Mouse (Mus musculus) adrenal gland, adult (tissue): ENCODE results near the gene Ube4b.
"Not testable (repeated sequence)": the region's sequence is repeated elsewhere in the genome, so short reads cannot be mapped to it uniquely, and the experiment has no call there.

ENCODE experiments used
- DNase-seq, 2 experiments: peaks; one replicate each; pipeline ENCODE4 v3.0.0; 2022 to 2023; ENCODE audit warnings: low spot score in 1 of 2; ENCODE audit not compliant: inconsistent age in 2 of 2

The Ube4b gene

GRCm38 (mm10) chr4:149426325-149427199 lies at the start of gene Ube4b:
TSS of gene Ube4b (minus strand) at chr4:149426749.
- peak; percentile 96 to 99 for DNase-seq

GRCm38 (mm10) chr4:149475096-149475495 lies 48.5 kb upstream of the Ube4b start:
- no peak for DNase-seq

DNA sequence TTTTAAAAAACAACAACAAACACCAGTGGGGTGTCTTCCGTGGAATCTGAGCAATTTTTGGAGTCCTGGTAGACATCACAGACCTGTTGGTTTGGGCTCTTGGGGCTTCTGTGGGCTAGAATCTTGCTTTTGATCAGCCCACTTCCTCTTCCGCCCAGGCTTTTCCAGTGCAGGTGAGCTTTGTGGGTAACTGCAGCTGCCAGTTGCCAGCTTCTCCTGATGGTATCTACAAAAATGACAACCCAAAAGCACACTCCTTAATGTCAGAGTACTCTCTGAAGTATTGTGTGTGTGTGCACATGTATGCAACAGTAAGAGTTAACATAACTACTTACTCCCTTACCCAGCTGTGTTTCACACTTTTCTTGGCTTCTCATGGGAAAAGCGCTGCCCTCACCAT lies 43.0 kb upstream of the Ube4b start:
- no peak for DNase-seq

DNA sequence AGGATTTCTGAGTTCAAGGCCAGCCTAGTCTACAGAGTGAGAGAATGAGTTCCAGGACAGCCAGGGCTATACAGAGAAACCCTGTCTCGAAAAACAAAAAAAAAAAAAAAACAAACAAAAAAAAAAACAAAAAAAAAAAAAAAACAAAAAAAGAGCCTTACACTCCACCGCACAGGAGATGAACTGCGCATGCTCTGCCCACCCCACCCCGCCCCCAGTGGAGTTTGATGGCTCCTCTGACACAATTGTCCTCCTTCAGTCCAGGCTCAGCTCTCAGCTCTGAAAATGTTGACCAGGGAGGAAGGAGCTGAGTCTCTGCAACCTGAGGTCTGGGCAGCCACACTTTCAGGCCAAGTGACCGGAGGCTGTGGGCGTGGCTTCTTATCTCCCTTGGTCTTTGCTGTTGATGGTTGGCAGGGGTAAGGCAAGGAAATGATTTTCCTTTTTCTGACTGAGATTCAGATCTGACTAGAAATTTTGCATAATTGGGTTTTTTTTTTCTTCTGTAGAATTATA lies 36.9 kb upstream of the Ube4b start:
- no peak for DNase-seq

GRCm38 (mm10) chr4:149462305-149462971 lies 35.9 kb upstream of the Ube4b start:
- no peak for DNase-seq

- DNase-seq = no peak
These were observed 35.2 kb upstream of the Ube4b start for GRCm38 (mm10) chr4:149461579-149462304.

DNA sequence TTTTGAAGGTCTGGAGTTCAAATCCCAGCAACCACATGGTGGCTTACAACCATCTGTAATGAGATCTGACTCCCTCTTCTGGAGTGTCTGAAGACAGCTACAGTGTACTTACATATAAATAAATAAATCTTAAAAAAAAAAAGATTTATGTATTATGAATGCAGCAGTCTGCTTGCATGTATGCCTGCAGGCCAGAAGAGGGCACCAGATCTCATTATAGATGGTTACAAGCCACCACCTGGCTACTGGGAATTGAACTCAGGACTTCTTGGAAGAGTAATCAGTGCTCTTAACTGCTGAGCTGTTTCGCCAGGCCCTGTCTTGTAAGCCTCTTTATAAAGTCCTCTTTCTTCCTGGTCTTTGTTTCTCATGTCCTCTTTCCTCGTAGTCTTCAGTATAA lies 33.9 kb upstream of the Ube4b start:
- DNase-seq = not testable (repeated sequence)

DNA sequence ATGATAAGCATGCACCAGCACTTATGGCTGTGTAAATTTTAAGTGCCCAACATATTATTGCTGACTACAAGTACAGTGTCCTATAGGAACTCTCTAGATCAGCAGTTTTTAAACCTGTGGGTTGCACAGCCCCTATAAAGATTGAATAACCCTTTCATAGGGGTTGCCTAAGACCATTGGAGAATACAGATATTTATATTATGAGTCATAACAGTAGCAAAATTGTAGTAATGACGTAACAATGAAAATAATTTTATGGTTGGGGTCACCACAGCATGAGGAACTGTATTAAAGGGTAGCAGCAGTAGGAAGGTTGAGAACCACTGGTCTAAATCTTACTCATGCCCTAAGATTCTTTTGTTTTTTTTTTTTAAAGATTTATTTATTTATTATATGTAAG lies 32.9 kb upstream of the Ube4b start:
- no peak for DNase-seq

DNA sequence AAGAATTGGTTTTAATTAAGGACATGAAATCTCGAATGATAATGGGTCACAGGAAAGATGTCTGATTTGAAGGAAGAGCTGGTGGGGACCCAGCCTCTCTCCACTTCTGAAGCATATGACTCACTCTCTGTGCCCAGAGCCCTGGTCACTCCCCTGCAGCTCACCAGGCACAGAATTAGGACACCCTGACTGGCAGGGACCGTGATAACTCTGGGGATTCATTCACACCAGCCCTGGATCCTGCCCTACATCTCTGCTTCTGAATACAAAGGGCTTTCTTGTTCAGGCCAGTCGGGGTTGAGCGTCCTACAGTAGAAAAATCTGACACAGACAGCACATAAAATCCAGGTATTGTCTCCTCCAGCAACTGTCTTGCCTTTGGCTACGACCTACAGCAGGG lies 32.0 kb upstream of the Ube4b start:
- peak in 1 of 2 experiments; percentile 57 for DNase-seq

GRCm38 (mm10) chr4:149457831-149458430 lies 31.4 kb upstream of the Ube4b start:
- peak; percentile 77 to 85 for DNase-seq

GRCm38 (mm10) chr4:149457163-149457562 lies 30.6 kb upstream of the Ube4b start:
- DNase-seq = not testable (repeated sequence)

DNA sequence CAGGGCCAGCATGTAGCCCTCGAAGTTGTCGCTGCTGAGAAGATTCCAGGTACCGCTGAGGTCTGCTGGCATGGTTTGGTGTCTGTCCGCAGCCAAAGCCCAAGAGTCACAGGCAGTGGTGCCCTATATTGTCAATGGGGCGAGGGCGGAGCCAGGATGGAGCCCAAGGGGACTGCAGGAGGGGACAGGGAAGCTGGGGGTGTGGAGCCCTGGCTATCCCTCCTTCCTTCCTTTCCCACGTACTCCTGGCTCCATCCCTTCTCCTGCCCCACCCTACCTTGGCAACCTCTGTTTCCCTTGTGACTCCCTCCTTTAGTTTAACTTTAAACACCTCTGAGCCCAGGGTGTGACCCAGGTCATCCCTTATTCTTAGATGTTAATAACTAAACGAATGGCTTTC lies 28.3 kb upstream of the Ube4b start, which contains the start of gene Rbp7:
Gene Rbp7 (minus strand): TSS at position 100 of the 400 bp plus-strand sequence.
- no peak for DNase-seq

DNA sequence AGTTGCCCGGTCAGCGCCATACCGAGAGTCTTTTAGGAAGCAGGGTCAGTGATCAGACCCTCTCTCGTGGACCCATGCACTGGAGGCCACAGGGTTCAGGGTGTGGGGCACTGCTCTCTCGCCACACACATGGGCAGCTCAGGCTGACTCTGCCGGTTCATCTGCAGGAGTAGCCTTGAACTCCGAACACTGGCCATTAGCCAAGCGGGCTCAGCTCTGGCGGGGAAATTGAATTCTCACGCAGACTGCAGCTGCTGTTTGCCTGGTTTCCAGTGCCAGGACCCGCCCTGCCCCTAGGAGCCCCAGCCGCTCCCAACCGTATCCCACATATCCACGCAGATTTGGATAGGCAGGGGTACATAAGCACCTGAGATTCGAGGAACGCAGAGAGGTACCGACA lies 27.7 kb upstream of the Ube4b start:
- peak; percentile 47 to 80 for DNase-seq

- DNase-seq = peak; percentile 43 to 76
These were observed 27.1 kb upstream of the Ube4b start for GRCm38 (mm10) chr4:149453656-149454055.

- no peak for DNase-seq
These were observed 24.1 kb upstream of the Ube4b start for GRCm38 (mm10) chr4:149450636-149451035.

DNA sequence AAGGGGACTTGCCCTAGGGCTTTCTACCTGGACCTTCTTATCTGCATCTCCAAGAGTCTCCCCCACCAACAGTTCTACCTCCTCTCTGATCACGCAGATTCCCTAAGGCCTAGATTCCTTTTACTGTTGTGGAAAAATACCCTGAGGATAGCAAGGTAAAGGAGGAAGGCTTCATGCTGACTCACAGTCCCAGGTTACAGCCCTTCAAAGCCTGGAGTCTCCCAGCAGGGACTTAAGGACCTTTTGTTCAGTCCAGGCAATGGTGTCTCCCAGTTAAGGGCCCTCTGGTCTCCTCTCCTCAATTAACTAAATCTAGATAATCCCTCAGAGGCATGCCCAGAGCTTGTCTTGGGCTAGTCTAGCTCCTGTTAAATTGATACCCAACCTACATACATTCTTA lies 19.8 kb upstream of the Ube4b start:
- no peak for DNase-seq

- peak; percentile 36 to 65 for DNase-seq
These were observed 19.3 kb upstream of the Ube4b start for GRCm38 (mm10) chr4:149445868-149446267.

DNA sequence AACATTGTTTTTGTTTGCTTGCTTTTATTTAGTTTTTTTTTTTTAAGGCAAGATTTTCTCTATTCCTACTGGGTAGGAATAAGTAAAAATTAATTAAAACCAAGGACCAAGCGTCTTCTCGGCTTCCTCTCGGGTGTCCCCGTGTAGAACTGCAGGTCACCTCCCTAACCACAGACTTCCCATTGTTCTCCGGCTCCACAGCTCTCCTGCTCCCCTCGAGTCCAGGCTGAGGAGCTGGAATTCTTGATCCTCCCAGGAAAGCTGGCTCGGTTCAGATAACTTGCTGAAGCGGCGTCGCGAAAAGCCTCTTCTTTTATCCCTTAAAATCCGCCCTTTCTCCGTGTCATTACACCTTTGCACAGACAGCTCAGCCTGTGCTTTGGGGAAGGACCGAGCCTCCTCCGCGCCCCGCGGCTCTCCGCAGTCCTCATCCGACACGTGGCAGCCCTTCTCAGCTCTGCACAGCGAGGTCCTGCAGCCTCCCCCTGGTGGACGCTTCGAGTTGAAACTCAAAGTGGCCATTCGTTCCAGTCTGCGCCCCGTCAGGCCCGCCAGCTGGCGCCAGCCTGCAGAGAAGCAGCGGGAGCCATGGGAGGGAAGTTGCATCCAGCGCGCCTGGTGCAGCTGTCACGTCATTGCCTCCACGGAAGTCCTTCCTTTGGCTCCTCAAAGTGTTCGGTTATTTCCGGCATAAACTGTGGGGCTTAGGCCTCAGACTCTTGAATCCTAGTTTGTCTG lies 18.6 kb upstream of the Ube4b start:
- DNase-seq = peak; percentile 92 to 96

DNA sequence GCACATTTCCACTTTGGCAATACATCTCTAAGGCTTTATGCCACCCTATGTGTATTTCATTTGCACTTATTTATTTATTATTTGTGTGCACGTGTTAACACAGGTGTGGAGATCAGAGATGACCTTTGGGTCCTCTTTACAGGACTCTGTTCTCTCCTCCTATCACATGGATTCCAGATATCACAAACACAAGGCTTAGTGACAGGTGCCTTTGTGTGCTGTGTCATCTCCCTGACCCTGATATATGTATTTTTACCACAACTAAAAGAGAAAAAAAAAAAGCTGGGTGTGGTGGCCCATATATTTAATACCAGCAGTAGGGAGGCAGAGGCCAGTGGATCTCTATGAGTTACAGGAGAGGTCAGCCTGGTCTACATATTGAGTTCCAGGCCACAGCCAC lies 17.9 kb upstream of the Ube4b start:
- DNase-seq = no peak

GRCm38 (mm10) chr4:149442436-149442835 lies 15.9 kb upstream of the Ube4b start:
- DNase-seq = peak in 1 of 2 experiments; percentile 19
